Mouse (Mus musculus): ENCODE results near the gene Jmjd6.

Gene Jmjd6

DNA sequence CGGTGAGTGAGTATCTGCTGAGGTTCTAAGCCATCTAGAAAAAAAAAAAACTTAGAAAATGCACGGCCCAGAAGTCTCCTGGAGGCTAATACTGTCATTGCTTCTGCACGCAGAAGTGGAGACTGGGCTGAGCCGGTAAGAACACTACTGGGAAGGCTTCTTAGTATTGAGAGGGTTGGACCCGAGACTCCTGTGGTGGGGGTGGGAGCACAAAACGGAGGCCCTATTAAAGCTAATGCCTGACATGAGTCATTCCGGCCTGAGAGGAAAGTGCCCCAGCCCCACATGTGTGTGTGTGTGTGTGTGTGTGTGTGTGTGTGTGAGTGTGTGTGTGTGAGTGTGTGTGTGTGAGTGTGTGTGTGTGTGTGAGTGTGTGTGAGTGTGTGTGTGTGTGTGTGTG lies 36.1 kb downstream of the Jmjd6 start:
- in situ Hi-C loops (cut with MboI, MseI), result loop anchor here (5.0 kb wide), 1 partner anchor 160 kb away; no protein-coding TSS in a partner anchor

DNA sequence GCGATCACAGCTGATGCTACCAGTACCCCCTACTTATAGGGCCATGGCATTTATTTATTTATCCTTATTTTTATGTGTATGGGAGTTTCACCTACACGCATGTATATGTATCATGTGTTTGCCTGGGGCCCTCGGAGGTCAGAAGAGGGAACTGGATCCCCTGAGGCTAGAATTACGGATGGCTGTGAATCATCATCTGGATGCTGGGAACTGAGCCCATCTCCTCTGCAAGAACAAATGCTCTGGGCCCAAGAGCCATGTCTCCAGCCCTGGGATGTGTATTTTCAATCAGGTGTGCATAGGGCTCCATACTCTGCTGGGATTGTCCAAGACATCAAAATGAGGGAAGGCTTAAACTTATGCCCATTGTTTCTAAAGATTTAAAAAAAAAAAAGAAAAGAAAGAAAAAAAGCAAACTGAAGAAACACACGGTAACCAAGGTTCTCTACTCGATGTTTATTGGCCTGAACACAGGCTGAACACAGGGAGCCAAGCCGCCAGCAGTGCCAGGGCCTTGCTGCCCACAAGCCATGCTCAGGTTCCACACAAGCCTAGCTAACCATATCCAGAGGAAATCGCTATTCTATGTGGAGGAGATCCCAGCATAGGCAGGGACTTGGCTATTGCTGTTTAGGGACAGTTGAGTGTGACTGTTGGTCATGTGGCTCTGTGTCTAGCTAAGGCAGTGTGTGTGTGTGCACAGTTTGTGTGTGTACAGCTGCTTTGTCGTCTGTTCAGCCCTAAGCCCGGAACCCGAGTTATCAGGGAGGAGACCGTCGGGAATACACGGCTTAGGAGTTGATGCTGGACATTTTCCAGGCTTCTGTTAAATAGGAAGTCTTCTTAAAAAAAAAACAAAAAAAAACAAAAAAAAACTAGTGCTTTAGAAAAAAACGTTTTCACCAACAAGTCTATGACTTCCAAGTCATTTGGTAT lies 36.8 kb downstream of the Jmjd6 start:
- in situ Hi-C loops (cut with MboI, MseI), result loop anchor here (5.0 kb wide), 1 partner anchor 159 kb away; no protein-coding TSS in a partner anchor

DNA sequence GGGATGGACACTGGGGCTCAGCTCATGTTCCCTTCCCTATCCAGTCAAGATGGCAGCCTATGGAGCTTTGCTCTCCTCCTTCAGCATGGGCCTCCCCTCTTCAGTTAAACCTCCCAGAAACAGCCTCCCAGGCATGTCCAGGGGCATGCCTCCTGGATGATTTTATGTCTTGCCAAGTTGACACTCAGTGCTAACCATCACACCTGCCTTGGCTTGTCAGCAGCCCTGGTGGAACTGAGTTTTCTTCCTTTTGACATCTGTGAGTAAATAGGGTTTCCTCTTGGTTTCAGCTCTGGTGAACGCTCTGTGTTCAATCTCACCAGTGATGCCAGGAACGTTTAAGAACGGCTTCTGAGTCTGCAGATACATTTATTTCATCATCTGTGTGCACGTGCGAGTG lies 40.5 kb downstream of the Jmjd6 start:
- in situ Hi-C loops (cut with MboI, MseI), result no loop called here

DNA sequence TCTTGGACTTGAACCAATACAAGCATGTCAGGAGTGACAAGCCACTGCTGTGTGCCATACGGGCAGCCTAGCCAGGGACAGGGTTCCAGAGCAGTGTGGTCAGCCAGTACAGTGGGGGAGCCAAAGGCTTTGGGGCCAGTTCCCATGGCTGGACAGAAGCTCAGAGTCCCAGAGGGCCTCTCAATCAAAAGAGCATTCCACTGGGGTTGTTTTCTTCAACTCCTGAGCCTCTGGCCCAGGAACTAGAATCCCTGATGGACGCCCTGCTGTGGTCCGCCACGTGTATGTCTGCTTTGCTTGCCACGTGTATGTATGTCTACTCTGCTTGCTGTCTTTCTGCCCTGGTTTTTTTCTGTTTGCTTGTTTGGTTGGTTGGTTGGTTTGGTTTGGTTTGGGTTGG lies 42.1 kb downstream of the Jmjd6 start:
- in situ Hi-C loops (cut with MboI, MseI), result no loop called here

DNA sequence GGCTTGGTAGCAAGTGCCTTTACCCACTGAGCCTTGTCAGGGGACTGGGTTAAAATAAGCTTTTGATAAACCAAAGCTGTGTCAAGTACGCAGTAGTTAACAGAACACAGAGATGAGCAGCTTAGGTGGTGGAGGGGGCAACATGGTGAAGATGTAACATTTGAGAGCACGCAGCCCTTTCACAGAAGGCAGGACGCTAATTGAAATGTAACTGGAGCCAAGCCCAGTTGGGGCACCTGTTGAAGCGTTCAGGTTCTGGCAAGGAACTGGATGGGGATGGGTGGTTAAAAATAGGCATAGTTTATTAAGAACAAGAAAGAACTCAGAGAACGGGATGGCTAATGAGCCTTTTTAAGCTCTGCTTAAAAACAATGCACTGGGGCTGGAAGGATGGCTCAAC lies 43.9 kb downstream of the Jmjd6 start:
- in situ Hi-C loops (cut with MboI, MseI), result no loop called here
